Mouse (Mus musculus): ENCODE measurements around the gene Nsmce1.

Nsmce1 gene

GRCm38 (mm10) chr7:125490947-125491735 lies at the start of gene Nsmce1:
Nsmce1 (minus strand) TSS chr7:125491596.
- WGBS: under 1% methylated on average over 56 of the region's 56 CpGs

- 85% methylated on average over 1 of the region's 1 CpGs for WGBS
Observed at GRCm38 (mm10) chr7:125541026-125541425, 49.6 kb upstream of the Nsmce1 start.

- 84% methylated on average over 3 of the region's 3 CpGs for WGBS
Observed at GRCm38 (mm10) chr7:125539351-125539750, 48.0 kb upstream of the Nsmce1 start.

GRCm38 (mm10) chr7:125527901-125528580 lies 36.6 kb upstream of the Nsmce1 start:
- 89% methylated on average over 9 of the region's 9 CpGs for WGBS

- WGBS: 93% methylated on average over 6 of the region's 6 CpGs
Observed at GRCm38 (mm10) chr7:125527186-125527585, 35.8 kb upstream of the Nsmce1 start.

- 91% methylated on average over 3 of the region's 3 CpGs for whole genome bisulfite sequencing
Observed at GRCm38 (mm10) chr7:125523051-125523450, 31.7 kb upstream of the Nsmce1 start.

GRCm38 (mm10) chr7:125519715-125520114 lies 28.3 kb upstream of the Nsmce1 start:
- WGBS: 95% methylated on average over 3 of the region's 3 CpGs

GRCm38 (mm10) chr7:125517470-125517869 lies 26.1 kb upstream of the Nsmce1 start:
- 51% methylated on average over 6 of the region's 6 CpGs for WGBS

GRCm38 (mm10) chr7:125516723-125517122 lies 25.3 kb upstream of the Nsmce1 start:
- WGBS: 89% methylated on average over 8 of the region's 8 CpGs

- WGBS: 61% methylated on average over 5 of the region's 5 CpGs
Observed at GRCm38 (mm10) chr7:125515081-125515853, 23.9 kb upstream of the Nsmce1 start.

GRCm38 (mm10) chr7:125511852-125512251 lies 20.5 kb upstream of the Nsmce1 start:
- 94% methylated on average over 2 of the region's 2 CpGs for WGBS

GRCm38 (mm10) chr7:125511432-125511831 lies 20.0 kb upstream of the Nsmce1 start:
- WGBS: 89% methylated on average over 5 of the region's 5 CpGs

GRCm38 (mm10) chr7:125507279-125507678 lies 15.9 kb upstream of the Nsmce1 start:
- 86% methylated on average over 2 of the region's 2 CpGs for WGBS

GRCm38 (mm10) chr7:125505568-125505967 lies 14.2 kb upstream of the Nsmce1 start:
- 81% methylated on average over 10 of the region's 10 CpGs for WGBS

- WGBS: 66% methylated on average over 5 of the region's 5 CpGs
Observed at GRCm38 (mm10) chr7:125504618-125505017, 13.2 kb upstream of the Nsmce1 start.

- WGBS: 70% methylated on average over 5 of the region's 5 CpGs
Observed at GRCm38 (mm10) chr7:125503374-125504092, 12.1 kb upstream of the Nsmce1 start.

GRCm38 (mm10) chr7:125500879-125501278 lies 9.5 kb upstream of the Nsmce1 start:
- 91% methylated on average over 7 of the region's 7 CpGs for WGBS

GRCm38 (mm10) chr7:125499927-125500868 lies 8.8 kb upstream of the Nsmce1 start:
- 60% methylated on average over 13 of the region's 13 CpGs for WGBS

- 71% methylated on average over 6 of the region's 6 CpGs for WGBS
Observed at GRCm38 (mm10) chr7:125495864-125496440, 4.6 kb upstream of the Nsmce1 start.

GRCm38 (mm10) chr7:125492551-125492950 lies 1.2 kb upstream of the Nsmce1 start:
- WGBS: 89% methylated on average over 6 of the region's 6 CpGs

Data from cerebral cortex, adult 2 months (tissue).